Mouse (Mus musculus) frontal cortex, adult (tissue): ENCODE measurements at regions not wholly inside any gene's neighbourhood (a gene's known extent, or its start where the extent isn't known, plus 50 kb on each side); places are given as distances from the start of the nearest gene placed in this dataset.
A peak's percentile ranks its signal among the peaks of the same experiment; 100 is the strongest.

Experiments
- ATAC-seq: cut with Nextera tagmentation; 2 replicates; pipeline ENCODE4 v1.9.2; 2017; ENCODE audit warnings: mild to moderate bottlenecking, moderate library complexity, mixed read lengths; ENCODE audit not compliant: low TSS enrichment

GRCm38 (mm10) chr6:117104463-117104862 lies 63.9 kb upstream of the Cxcl12 start:
- no peak for ATAC-seq

GRCm38 (mm10) chr6:117105182-117105589 lies 63.1 kb upstream of the Cxcl12 start:
- no peak for ATAC-seq

- no peak for ATAC-seq
These were observed 58.0 kb upstream of the Cxcl12 start for GRCm38 (mm10) chr6:117110291-117110690.

- no peak for ATAC-seq
These were observed 53.5 kb upstream of the Cxcl12 start for GRCm38 (mm10) chr6:117114859-117115258.

GRCm38 (mm10) chr6:117118081-117118480 lies 50.3 kb upstream of the Cxcl12 start:
- peak; percentile 64 for ATAC-seq
